Mouse (Mus musculus): ENCODE measurements around the gene Icosl. TPM values are rescaled to one million over a fixed set of nuclear protein-coding genes. Genes with fewer than 3 reads are reported as not detected.

Gene Icosl
- polyA plus RNA-seq, 1 experiment = 0.02 TPM

GRCm38 (mm10) chr10:78085711-78086110 is 16.6 kb downstream of the Icosl start:
- H3ac ChIP-seq (ENCODE audit: control insufficient read depth, insufficient read length) = no peak overlapping the region
- peaks cover 5% of the 10 kb centered on the region for H3K27me3 ChIP-seq (ENCODE audit: control insufficient read depth, insufficient read depth, insufficient read length)
- TF ChIP-seq POLR2A (IDR thresholded peaks at IDR 0.05; ENCODE audit: insufficient read length, low read depth) (no peak), E2F4 (IDR thresholded peaks at IDR 0.05; ENCODE audit: insufficient read depth) (no peak), TCF12 (IDR thresholded peaks at IDR 0.05; ENCODE audit: insufficient read depth, poor library complexity, severe bottlenecking) (no peak), TCF3 (IDR thresholded peaks at IDR 0.05; ENCODE audit: insufficient read length, low read depth) (no peak), USF1 (IDR thresholded peaks at IDR 0.05; ENCODE audit: low read depth) (no peak), POLR2AphosphoS2 (IDR thresholded peaks at IDR 0.05; ENCODE audit: insufficient read length, low read depth) (no peak), CEBPB (IDR thresholded peaks at IDR 0.05; ENCODE audit: insufficient read depth, poor library complexity, severe bottlenecking) (no peak), SRF (IDR thresholded peaks at IDR 0.05; ENCODE audit: control insufficient read depth, insufficient read length, low read depth) (no peak), MAX (IDR thresholded peaks at IDR 0.05; ENCODE audit: low read depth) (no peak), REST (IDR thresholded peaks at IDR 0.05; ENCODE audit: insufficient read depth, insufficient read length) (no peak), MYOG (IDR thresholded peaks at IDR 0.05; ENCODE audit: control insufficient read depth in 1 of 3, insufficient read depth in 1 of 3, insufficient read length in 2 of 3, low read depth in 2 of 3) (no peak), MYOD1 (IDR thresholded peaks at IDR 0.05; ENCODE audit: control insufficient read depth in 1 of 3, insufficient read length in 2 of 3, low read depth in 2 of 3) (no peak)
- H3K79me2 ChIP-seq (ENCODE audit: control insufficient read depth, insufficient read depth) = no peaks in the 10 kb centered on the region
- H3K4me2 ChIP-seq (ENCODE audit: low read depth) = no peak overlapping the region
- H3K36me3 ChIP-seq (ENCODE audit: control insufficient read depth, insufficient read depth) = no peaks in the 10 kb centered on the region
- H3K4me3 ChIP-seq = no peak overlapping the region

- peaks cover 5% of the 10 kb centered on the region for H3K27me3 ChIP-seq (ENCODE audit: control insufficient read depth, insufficient read depth, insufficient read length)
- no peaks in the 10 kb centered on the region for H3K79me2 ChIP-seq (ENCODE audit: control insufficient read depth, insufficient read depth)
- TF ChIP-seq SRF (IDR thresholded peaks at IDR 0.05; ENCODE audit: control insufficient read depth, insufficient read length, low read depth) (no peak), POLR2A (IDR thresholded peaks at IDR 0.05; ENCODE audit: insufficient read length, low read depth) (no peak), REST (IDR thresholded peaks at IDR 0.05; ENCODE audit: insufficient read depth, insufficient read length) (no peak), USF1 (IDR thresholded peaks at IDR 0.05; ENCODE audit: low read depth) (no peak), MYOD1 (IDR thresholded peaks at IDR 0.05; ENCODE audit: control insufficient read depth in 1 of 3, insufficient read length in 2 of 3, low read depth in 2 of 3) (no peak), MAX (IDR thresholded peaks at IDR 0.05; ENCODE audit: low read depth) (no peak), MYOG (IDR thresholded peaks at IDR 0.05; ENCODE audit: control insufficient read depth in 1 of 3, insufficient read depth in 1 of 3, insufficient read length in 2 of 3, low read depth in 2 of 3) (no peak), POLR2AphosphoS2 (IDR thresholded peaks at IDR 0.05; ENCODE audit: insufficient read length, low read depth) (no peak), TCF3 (IDR thresholded peaks at IDR 0.05; ENCODE audit: insufficient read length, low read depth) (no peak), CEBPB (IDR thresholded peaks at IDR 0.05; ENCODE audit: insufficient read depth, poor library complexity, severe bottlenecking) (no peak), TCF12 (IDR thresholded peaks at IDR 0.05; ENCODE audit: insufficient read depth, poor library complexity, severe bottlenecking) (no peak), E2F4 (IDR thresholded peaks at IDR 0.05; ENCODE audit: insufficient read depth) (no peak)
- H3K4me3 ChIP-seq = no peak overlapping the region
- H3K36me3 ChIP-seq (ENCODE audit: control insufficient read depth, insufficient read depth) = no peaks in the 10 kb centered on the region
- H3ac ChIP-seq (ENCODE audit: control insufficient read depth, insufficient read length) = no peak overlapping the region
- H3K4me2 ChIP-seq (ENCODE audit: low read depth) = no peak overlapping the region
Observed at GRCm38 (mm10) chr10:78086444-78087061, 17.5 kb downstream of the Icosl start.

- Histone ChIP-seq H3K4me3 (no peak overlapping the region), H3ac (ENCODE audit: control insufficient read depth, insufficient read length) (no peak overlapping the region), H3K4me2 (ENCODE audit: low read depth) (no peak overlapping the region), H3K27me3 (ENCODE audit: control insufficient read depth, insufficient read depth, insufficient read length) (peaks cover 5% of the 10 kb centered on the region), H3K79me2 (ENCODE audit: control insufficient read depth, insufficient read depth) (no peaks in the 10 kb centered on the region), H3K36me3 (ENCODE audit: control insufficient read depth, insufficient read depth) (no peaks in the 10 kb centered on the region)
- TF ChIP-seq TCF3 (IDR thresholded peaks at IDR 0.05; ENCODE audit: insufficient read length, low read depth) (no peak), SRF (IDR thresholded peaks at IDR 0.05; ENCODE audit: control insufficient read depth, insufficient read length, low read depth) (no peak), E2F4 (IDR thresholded peaks at IDR 0.05; ENCODE audit: insufficient read depth) (no peak), TCF12 (IDR thresholded peaks at IDR 0.05; ENCODE audit: insufficient read depth, poor library complexity, severe bottlenecking) (no peak), MYOD1 (IDR thresholded peaks at IDR 0.05; ENCODE audit: control insufficient read depth in 1 of 3, insufficient read length in 2 of 3, low read depth in 2 of 3) (no peak), MAX (IDR thresholded peaks at IDR 0.05; ENCODE audit: low read depth) (no peak), USF1 (IDR thresholded peaks at IDR 0.05; ENCODE audit: low read depth) (no peak), POLR2AphosphoS2 (IDR thresholded peaks at IDR 0.05; ENCODE audit: insufficient read length, low read depth) (no peak), CEBPB (IDR thresholded peaks at IDR 0.05; ENCODE audit: insufficient read depth, poor library complexity, severe bottlenecking) (no peak), REST (IDR thresholded peaks at IDR 0.05; ENCODE audit: insufficient read depth, insufficient read length) (no peak), POLR2A (IDR thresholded peaks at IDR 0.05; ENCODE audit: insufficient read length, low read depth) (no peak), MYOG (IDR thresholded peaks at IDR 0.05; ENCODE audit: control insufficient read depth in 1 of 3, insufficient read depth in 1 of 3, insufficient read length in 2 of 3, low read depth in 2 of 3) (no peak)
Observed at GRCm38 (mm10) chr10:78087101-78087511, 18.0 kb downstream of the Icosl start.

GRCm38 (mm10) chr10:78090246-78090645 is 21.1 kb downstream of the Icosl start:
- TF ChIP-seq POLR2A (IDR thresholded peaks at IDR 0.05; ENCODE audit: insufficient read length, low read depth) = no peak
- no peak for TF ChIP-seq MYOG (IDR thresholded peaks at IDR 0.05; ENCODE audit: control insufficient read depth in 1 of 3, insufficient read depth in 1 of 3, insufficient read length in 2 of 3, low read depth in 2 of 3)
- TF ChIP-seq MAX (IDR thresholded peaks at IDR 0.05; ENCODE audit: low read depth) = no peak
- no peak for TF ChIP-seq USF1 (IDR thresholded peaks at IDR 0.05; ENCODE audit: low read depth)
- no peak for TF ChIP-seq CEBPB (IDR thresholded peaks at IDR 0.05; ENCODE audit: insufficient read depth, poor library complexity, severe bottlenecking)
- TF ChIP-seq SRF (IDR thresholded peaks at IDR 0.05; ENCODE audit: control insufficient read depth, insufficient read length, low read depth) = no peak
- no peak for TF ChIP-seq E2F4 (IDR thresholded peaks at IDR 0.05; ENCODE audit: insufficient read depth)
- TF ChIP-seq TCF12 (IDR thresholded peaks at IDR 0.05; ENCODE audit: insufficient read depth, poor library complexity, severe bottlenecking) = no peak
- no peak for TF ChIP-seq POLR2AphosphoS2 (IDR thresholded peaks at IDR 0.05; ENCODE audit: insufficient read length, low read depth)
- no peak for TF ChIP-seq TCF3 (IDR thresholded peaks at IDR 0.05; ENCODE audit: insufficient read length, low read depth)
- TF ChIP-seq MYOD1 (IDR thresholded peaks at IDR 0.05; ENCODE audit: control insufficient read depth in 1 of 3, insufficient read length in 2 of 3, low read depth in 2 of 3) = no peak
- no peak for TF ChIP-seq REST (IDR thresholded peaks at IDR 0.05; ENCODE audit: insufficient read depth, insufficient read length)
- Histone ChIP-seq H3K79me2 (ENCODE audit: control insufficient read depth, insufficient read depth) (no peaks in the 10 kb centered on the region), H3K27me3 (ENCODE audit: control insufficient read depth, insufficient read depth, insufficient read length) (no peaks in the 10 kb centered on the region), H3ac (ENCODE audit: control insufficient read depth, insufficient read length) (no peak overlapping the region), H3K4me2 (ENCODE audit: low read depth) (no peak overlapping the region), H3K36me3 (ENCODE audit: control insufficient read depth, insufficient read depth) (no peaks in the 10 kb centered on the region), H3K4me3 (no peak overlapping the region)
